Mouse (Mus musculus) intestine, embryonic 14.5 days (tissue): ENCODE measurements around the gene Usp48. TPM values are rescaled to one million over a fixed set of nuclear protein-coding genes. Genes with fewer than 3 reads are reported as not detected.
A peak's percentile ranks its signal among the peaks of the same experiment; 100 is the strongest.

ENCODE experiments used
- ATAC-seq: fragments of 200-750 bp; cut with Nextera tagmentation; replicated peaks from 2 replicates; pipeline ENCODE4 v1.8.0; 2017; ENCODE audit warnings: low read depth, moderate number of reproducible peaks, moderate TSS enrichment, moderate library complexity; ENCODE audit not compliant: low FRiP score, low TSS enrichment
- DNase-seq: peaks from one replicate; pipeline ENCODE4 v3.0.0-alpha.2; 2018; ENCODE audit warnings: low spot score
- H3K27ac ChIP-seq: fragments of 300-500 bp; sonication (generic); 2 replicates; pipeline ENCODE4 v1.5.1; 2014; ENCODE audit warnings: low read depth, mild to moderate bottlenecking, control low read depth
- H3K27me3 ChIP-seq: fragments of 300-500 bp; sonication (generic); replicated peaks from 2 replicates; pipeline ENCODE4 v1.6.1; 2014; ENCODE audit warnings: low read length, control low read depth; ENCODE audit not compliant: control insufficient read depth, insufficient read depth
- H3K36me3 ChIP-seq: fragments of 300-500 bp; sonication (generic); 2 replicates; pipeline ENCODE4 v1.6.1; 2014; ENCODE audit warnings: low read length, control low read depth; ENCODE audit not compliant: control insufficient read depth, insufficient read depth
- H3K4me1 ChIP-seq: fragments of 300-500 bp; sonication (generic); replicated peaks from 2 replicates; pipeline ENCODE4 v1.6.1; 2014; ENCODE audit warnings: low read length, control low read depth, mixed read lengths; ENCODE audit not compliant: control insufficient read depth, insufficient read depth
- H3K4me2 ChIP-seq: fragments of 300-500 bp; sonication (generic); 2 replicates; pipeline ENCODE4 v1.6.1; 2014; ENCODE audit warnings: low read length
- H3K4me3 ChIP-seq: fragments of 300-500 bp; sonication (generic); 2 replicates; pipeline ENCODE4 v1.5.1; 2014; ENCODE audit warnings: low read depth, low read length, control low read depth, mixed read lengths
- H3K9ac ChIP-seq: fragments of 300-500 bp; sonication (generic); 2 replicates; pipeline ENCODE4 v1.6.1; 2014; ENCODE audit warnings: mild to moderate bottlenecking, low read length
- H3K9me3 ChIP-seq: fragments of 300-500 bp; sonication (generic); 2 replicates; pipeline ENCODE4 v1.6.1; 2016; ENCODE audit warnings: low read length, control low read depth; ENCODE audit not compliant: control insufficient read depth
- WGBS: fragments of 180-500 bp; shearing (Covaris S2); extraction: QIAGEN DNeasy Blood & Tissue Kit; methylation state at CpG from one replicate; pipeline ENCODE4 v1.1.7; 2014; 5-methylcytosine and 5-hydroxymethylcytosine counted together
- polyA plus RNA-seq: library from polyadenylated mRNA; unstranded; fragments of >200 nt; fragmentation: Nextera tagmentation; extraction: Ambion mirVana; gene quantifications from 2 replicates; pipeline ENCODE4 v1.2.1, GENCODE M21; 2014

Usp48 gene
- polyA plus RNA-seq, 1 experiment from 2014 or later = 72.4 TPM

- H3K4me3 ChIP-seq = no peak overlapping the region
- peak overlapping the region; percentile 67; the same call in 1 of the 2 replicates for H3K27ac ChIP-seq
- H3K9ac ChIP-seq = no peak overlapping the region
- H3K36me3 ChIP-seq = no peaks in the 10 kb centered on the region
- H3K4me2 ChIP-seq = no peak overlapping the region
- WGBS = 67% methylated on average over 8 of the region's 8 CpGs
- no peak for ATAC-seq
- H3K9me3 ChIP-seq = no peaks in the 10 kb centered on the region
- peaks cover 25% of the 10 kb centered on the region for H3K4me1 ChIP-seq
- H3K27me3 ChIP-seq = no peaks in the 10 kb centered on the region
- no peak for DNase-seq
These were observed 101.7 kb downstream of the Usp48 start for GRCm38 (mm10) chr4:137695300-137695699.

GRCm38 (mm10) chr4:137695900-137696299 is 102.3 kb downstream of the Usp48 start:
- Histone ChIP-seq H3K4me3 (no peak overlapping the region), H3K9ac (no peak overlapping the region), H3K4me2 (no peak overlapping the region), H3K36me3 (no peaks in the 10 kb centered on the region), H3K27me3 (no peaks in the 10 kb centered on the region), H3K9me3 (no peaks in the 10 kb centered on the region), H3K4me1 (peaks cover 25% of the 10 kb centered on the region), H3K27ac (peak overlapping the region; percentile 67; the same call in 1 of the 2 replicates)
- ATAC-seq = no peak
- no peak for DNase-seq
- 14% methylated on average over 4 of the region's 4 CpGs for whole genome bisulfite sequencing

GRCm38 (mm10) chr4:137697156-137697885 is 103.8 kb downstream of the Usp48 start:
- H3K27ac ChIP-seq = no peak overlapping the region

GRCm38 (mm10) chr4:137698076-137698985 is 104.8 kb downstream of the Usp48 start:
- peaks cover 25% of the 10 kb centered on the region for H3K4me1 ChIP-seq
- no peak overlapping the region for H3K4me3 ChIP-seq
- no peak; the same call in 1 of the 2 replicates for ATAC-seq
- no peaks in the 10 kb centered on the region for H3K36me3 ChIP-seq
- no peak overlapping the region for H3K9ac ChIP-seq
- DNase-seq = no peak
- no peaks in the 10 kb centered on the region for H3K9me3 ChIP-seq
- H3K27me3 ChIP-seq = no peaks in the 10 kb centered on the region
- no peak overlapping the region; the same call in 1 of the 2 replicates for H3K27ac ChIP-seq
- H3K4me2 ChIP-seq = no peak overlapping the region
- 74% methylated on average over 7 of the region's 7 CpGs for WGBS

More at GRCm38 (mm10) chr4:137697156-137697885, 103.8 kb downstream of the Usp48 start:
- H3K4me2 ChIP-seq = no peak overlapping the region
- H3K9ac ChIP-seq = no peak overlapping the region
- no peak for DNase-seq
- H3K27me3 ChIP-seq = no peaks in the 10 kb centered on the region
- no peaks in the 10 kb centered on the region for H3K36me3 ChIP-seq
- no peaks in the 10 kb centered on the region for H3K9me3 ChIP-seq
- no peak for ATAC-seq
- 68% methylated on average over 13 of the region's 13 CpGs for WGBS
- no peak overlapping the region for H3K4me3 ChIP-seq
- peaks cover 25% of the 10 kb centered on the region for H3K4me1 ChIP-seq

GRCm38 (mm10) chr4:137699264-137700211 is 106.0 kb downstream of the Usp48 start:
- peaks cover 25% of the 10 kb centered on the region for H3K4me1 ChIP-seq
- H3K9ac ChIP-seq = no peak overlapping the region
- DNase-seq = no peak
- H3K27ac ChIP-seq = no peak overlapping the region
- H3K36me3 ChIP-seq = no peaks in the 10 kb centered on the region
- no peaks in the 10 kb centered on the region for H3K27me3 ChIP-seq
- WGBS = 54% methylated on average over 21 of the region's 21 CpGs
- no peak for ATAC-seq
- H3K9me3 ChIP-seq = no peaks in the 10 kb centered on the region
- H3K4me2 ChIP-seq = no peak overlapping the region
- no peak overlapping the region for H3K4me3 ChIP-seq

- Histone ChIP-seq H3K4me2 (no peak overlapping the region), H3K27me3 (no peaks in the 10 kb centered on the region), H3K4me3 (no peak overlapping the region), H3K27ac (no peak overlapping the region), H3K4me1 (peaks cover 21% of the 10 kb centered on the region), H3K36me3 (no peaks in the 10 kb centered on the region), H3K9me3 (no peaks in the 10 kb centered on the region), H3K9ac (no peak overlapping the region)
- ATAC-seq = no peak
- 51% methylated on average over 6 of the region's 6 CpGs for WGBS
- DNase-seq = no peak
These were observed 107.4 kb downstream of the Usp48 start for GRCm38 (mm10) chr4:137700960-137701359.

- H3K27me3 ChIP-seq = no peaks in the 10 kb centered on the region
- 77% methylated on average over 5 of the region's 5 CpGs for WGBS
- peaks cover 14% of the 10 kb centered on the region for H3K4me1 ChIP-seq
- no peaks in the 10 kb centered on the region for H3K9me3 ChIP-seq
- H3K27ac ChIP-seq = no peak overlapping the region
- DNase-seq (no peak), ATAC-seq (no peak)
- H3K36me3 ChIP-seq = no peaks in the 10 kb centered on the region
- no peak overlapping the region for H3K4me2 ChIP-seq
- H3K9ac ChIP-seq = no peak overlapping the region
- H3K4me3 ChIP-seq = no peak overlapping the region
These were observed 109.5 kb downstream of the Usp48 start for GRCm38 (mm10) chr4:137703077-137703476.

GRCm38 (mm10) chr4:137704561-137704960 is 111.0 kb downstream of the Usp48 start:
- Histone ChIP-seq H3K9ac (no peak overlapping the region), H3K36me3 (no peaks in the 10 kb centered on the region), H3K4me2 (no peak overlapping the region), H3K27ac (no peak overlapping the region), H3K4me3 (no peak overlapping the region), H3K9me3 (no peaks in the 10 kb centered on the region), H3K27me3 (no peaks in the 10 kb centered on the region), H3K4me1 (peaks cover 12% of the 10 kb centered on the region)
- WGBS = 67% methylated on average over 2 of the region's 2 CpGs
- ATAC-seq (no peak), DNase-seq (no peak)
